Mouse (Mus musculus) intestine, embryonic 15.5 days (tissue): ENCODE data around the gene Mn1. TPM values are rescaled to one million over a fixed set of nuclear protein-coding genes. Genes with fewer than 3 reads are reported as not detected.

Source experiments
- ATAC-seq: fragments of 200-750 bp; cut with Nextera tagmentation; 2 replicates; pipeline ENCODE4 v1.8.0; 2017; ENCODE audit warnings: moderate TSS enrichment, moderate library complexity
- H3K27ac ChIP-seq: fragments of 300-500 bp; sonication (generic); 2 replicates; pipeline ENCODE4 v1.5.1; 2015; ENCODE audit warnings: mild to moderate bottlenecking, inconsistent platforms
- H3K27me3 ChIP-seq: fragments of 300-500 bp; sonication (generic); replicated peaks from 2 replicates; pipeline ENCODE4 v1.6.1; 2015; ENCODE audit warnings: inconsistent platforms
- H3K36me3 ChIP-seq: fragments of 300-500 bp; sonication (generic); 2 replicates; pipeline ENCODE4 v1.6.1; 2015; ENCODE audit warnings: inconsistent platforms
- H3K4me1 ChIP-seq: fragments of 300-500 bp; sonication (generic); replicated peaks from 2 replicates; pipeline ENCODE4 v1.6.1; 2015; ENCODE audit warnings: inconsistent platforms
- H3K4me2 ChIP-seq: fragments of 300-500 bp; sonication (generic); replicated peaks from 2 replicates; pipeline ENCODE4 v1.6.1; 2015; ENCODE audit warnings: mild to moderate bottlenecking, inconsistent platforms
- H3K4me3 ChIP-seq: fragments of 300-500 bp; sonication (generic); replicated peaks from 2 replicates; pipeline ENCODE4 v1.5.1; 2015; ENCODE audit warnings: inconsistent platforms
- H3K9ac ChIP-seq: fragments of 300-500 bp; sonication (generic); 2 replicates; pipeline ENCODE4 v1.6.1; 2015; ENCODE audit warnings: inconsistent platforms
- H3K9me3 ChIP-seq: fragments of 300-500 bp; sonication (generic); 2 replicates; pipeline ENCODE4 v1.6.1; 2016; ENCODE audit warnings: inconsistent platforms
- WGBS: fragments of 180-500 bp; shearing (Covaris S2); methylation state at CpG from one replicate; pipeline ENCODE4 v1.1.7; 2015; 5-methylcytosine and 5-hydroxymethylcytosine counted together
- polyA plus RNA-seq: library from polyadenylated mRNA; unstranded; fragments of >200 nt; fragmentation: Nextera tagmentation; extraction: Ambion mirVana; gene quantifications from 2 replicates; pipeline ENCODE4 v1.2.1, GENCODE M21; 2015

The Mn1 gene
- polyA plus RNA-seq, 1 experiment from 2014 or later = 8.7 TPM

DNA sequence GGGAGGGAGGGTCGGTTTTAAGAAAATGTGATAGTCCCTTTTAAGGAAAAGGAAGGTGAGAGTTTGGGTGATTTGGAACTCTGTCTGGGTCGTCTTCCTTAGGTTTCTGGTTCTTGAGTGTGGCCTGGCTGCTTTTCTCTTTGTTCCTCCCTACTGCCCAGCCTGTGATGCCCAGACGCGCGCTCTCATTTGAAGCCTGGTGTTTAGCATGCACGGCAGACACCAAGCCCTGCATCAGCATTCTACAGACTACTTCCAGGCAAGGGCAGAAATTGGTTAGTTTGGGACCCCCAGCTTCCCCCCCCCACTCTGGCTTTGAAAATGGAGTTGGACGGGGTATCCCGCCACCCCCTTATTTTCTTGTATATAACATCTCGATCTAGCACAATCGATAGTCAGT lies 5.8 kb downstream of the Mn1 start:
- Histone ChIP-seq H3K9ac (0 out of 2 replicates have a peak overlapping the region, but pooled peaks have one; percentile 15), H3K4me1 (peaks cover 62% of the 10 kb centered on the region), H3K27me3 (peaks cover 34% of the 10 kb centered on the region), H3K27ac (no peak overlapping the region), H3K36me3 (no peaks in the 10 kb centered on the region), H3K9me3 (no peaks in the 10 kb centered on the region), H3K4me3 (no peak overlapping the region), H3K4me2 (peak overlapping the region; percentile 42)
- ATAC-seq = no peak
- WGBS = 73% methylated on average over 10 of the region's 10 CpGs

GRCm38 (mm10) chr5:111423616-111424015 lies 6.5 kb downstream of the Mn1 start:
- Histone ChIP-seq H3K9ac (no peak overlapping the region), H3K27me3 (peaks cover 29% of the 10 kb centered on the region), H3K36me3 (no peaks in the 10 kb centered on the region), H3K4me1 (peaks cover 56% of the 10 kb centered on the region), H3K4me2 (peak overlapping the region; percentile 40), H3K9me3 (no peaks in the 10 kb centered on the region), H3K4me3 (no peak overlapping the region), H3K27ac (no peak overlapping the region)
- 69% methylated on average over 4 of the region's 4 CpGs for WGBS
- no peak for ATAC-seq

- Histone ChIP-seq H3K9ac (no peak overlapping the region), H3K27ac (no peak overlapping the region), H3K9me3 (no peaks in the 10 kb centered on the region), H3K4me3 (no peak overlapping the region), H3K4me1 (peaks cover 44% of the 10 kb centered on the region), H3K4me2 (no peak overlapping the region), H3K27me3 (peaks cover 7% of the 10 kb centered on the region; the same call in 1 of the 2 replicates), H3K36me3 (no peaks in the 10 kb centered on the region)
- WGBS = 69% methylated on average over 9 of the region's 9 CpGs
- no peak for ATAC-seq
Observed at GRCm38 (mm10) chr5:111425813-111426212, 8.7 kb downstream of the Mn1 start.

DNA sequence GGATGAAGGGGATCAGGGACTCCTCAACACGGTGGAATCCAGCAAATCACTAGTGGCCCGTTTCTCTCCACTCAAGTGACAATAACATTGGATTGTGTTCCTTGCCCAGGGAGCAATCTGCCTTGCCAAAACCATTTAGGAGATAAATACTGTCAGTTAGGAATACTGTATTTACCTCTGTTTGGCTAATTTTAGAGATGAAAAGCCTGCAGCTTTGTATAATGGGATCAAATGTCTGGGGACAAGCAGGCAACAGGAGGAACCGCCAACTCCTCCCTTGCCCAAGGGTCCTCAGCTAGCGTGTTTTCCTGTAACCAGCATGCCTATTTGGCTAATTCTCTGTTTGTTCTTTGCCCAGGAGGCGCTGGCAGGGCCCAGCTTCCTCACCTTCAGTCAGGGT lies 9.1 kb downstream of the Mn1 start:
- 0 out of 2 replicates have a peak, but pooled peaks cover 4% of the 10 kb centered on the region for H3K27me3 ChIP-seq
- no peak overlapping the region for H3K9ac ChIP-seq
- 68% methylated on average over 5 of the region's 5 CpGs for whole genome bisulfite sequencing

GRCm38 (mm10) chr5:111428882-111429281 lies 11.7 kb downstream of the Mn1 start:
- H3K4me1 ChIP-seq = peaks cover 42% of the 10 kb centered on the region
- H3K4me2 ChIP-seq = no peak overlapping the region
- no peaks in the 10 kb centered on the region for H3K36me3 ChIP-seq
- 77% methylated on average over 6 of the region's 6 CpGs for WGBS
- H3K9ac ChIP-seq = no peak overlapping the region
- no peaks in the 10 kb centered on the region for H3K27me3 ChIP-seq
- H3K4me3 ChIP-seq = no peak overlapping the region
- H3K27ac ChIP-seq = no peak overlapping the region
- H3K9me3 ChIP-seq = no peaks in the 10 kb centered on the region
- no peak for ATAC-seq

More for the DNA sequence above, 9.1 kb downstream of the Mn1 start:
- ATAC-seq = no peak
- Histone ChIP-seq H3K4me3 (no peak overlapping the region), H3K27ac (no peak overlapping the region), H3K4me2 (no peak overlapping the region), H3K36me3 (no peaks in the 10 kb centered on the region), H3K4me1 (peaks cover 44% of the 10 kb centered on the region), H3K9me3 (no peaks in the 10 kb centered on the region)

- Histone ChIP-seq H3K4me2 (no peak overlapping the region), H3K27ac (peak overlapping the region; percentile 17; the same call in 1 of the 2 replicates), H3K9ac (no peak overlapping the region), H3K4me1 (peaks cover 43% of the 10 kb centered on the region), H3K36me3 (no peaks in the 10 kb centered on the region), H3K9me3 (no peaks in the 10 kb centered on the region), H3K27me3 (no peaks in the 10 kb centered on the region), H3K4me3 (no peak overlapping the region)
- ATAC-seq = no peak
- 62% methylated on average over 7 of the region's 7 CpGs for WGBS
Observed at GRCm38 (mm10) chr5:111429726-111430125, 12.6 kb downstream of the Mn1 start.

DNA sequence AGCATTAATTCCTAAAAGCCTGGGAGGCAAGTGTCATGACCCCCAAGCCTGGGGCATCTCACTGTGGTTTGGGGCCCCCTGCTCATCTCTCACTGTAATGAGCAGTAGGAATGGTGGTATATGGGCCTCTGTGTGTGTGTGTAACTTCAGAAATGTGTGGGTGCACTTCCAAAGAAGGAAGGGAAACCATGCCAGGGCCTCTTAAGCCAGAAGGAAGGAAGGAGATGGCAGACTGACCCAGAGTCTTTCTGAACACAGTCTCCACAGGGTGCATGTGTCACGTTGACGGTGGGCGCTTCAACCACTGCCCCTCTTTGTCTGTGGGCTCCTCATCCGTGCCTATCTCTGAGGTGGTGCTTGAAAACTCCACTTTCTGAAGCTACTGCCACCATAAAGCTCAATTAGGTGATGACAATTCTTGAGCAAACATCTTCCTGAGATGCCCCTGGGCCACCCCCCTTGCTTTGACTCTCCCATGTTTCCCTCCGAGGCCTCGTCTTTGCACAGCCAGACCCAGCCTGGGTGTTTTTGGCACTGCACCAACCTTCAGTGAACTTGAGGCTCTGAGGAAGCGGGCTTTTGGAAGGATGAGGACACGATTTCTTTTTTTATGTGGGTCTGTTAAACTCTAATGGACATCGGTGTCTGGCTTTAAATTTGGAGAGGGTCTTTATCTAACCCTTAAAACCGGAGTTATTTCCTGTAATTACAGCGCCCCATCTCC lies 14.0 kb downstream of the Mn1 start:
- H3K4me3 ChIP-seq = no peak overlapping the region
- no peaks in the 10 kb centered on the region for H3K9me3 ChIP-seq
- no peak for ATAC-seq
- H3K9ac ChIP-seq = no peak overlapping the region
- no peak overlapping the region for H3K27ac ChIP-seq
- no peak overlapping the region for H3K4me2 ChIP-seq
- H3K4me1 ChIP-seq = peaks cover 45% of the 10 kb centered on the region
- 60% methylated on average over 11 of the region's 11 CpGs for WGBS
- no peaks in the 10 kb centered on the region for H3K36me3 ChIP-seq
- H3K27me3 ChIP-seq = no peaks in the 10 kb centered on the region

DNA sequence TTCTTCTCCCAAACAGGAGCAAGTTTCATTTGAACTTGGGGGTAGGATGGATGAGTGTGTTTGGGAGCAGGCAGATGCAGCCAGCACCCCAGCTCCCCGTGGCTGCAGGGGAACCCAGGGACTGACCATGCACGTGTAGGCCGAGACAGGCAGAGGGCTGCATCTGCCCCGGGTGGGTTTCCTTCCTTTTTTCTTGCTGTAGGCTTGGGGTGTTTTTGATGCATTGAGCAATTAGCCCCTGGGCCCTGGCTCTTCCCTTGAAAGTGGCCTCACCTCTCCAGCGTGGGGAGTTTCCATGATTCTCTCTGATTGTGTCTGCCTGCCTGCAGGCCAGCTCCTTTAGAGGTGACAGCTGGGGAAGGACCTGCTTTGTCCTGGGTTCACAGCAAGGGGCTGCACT lies 15.7 kb downstream of the Mn1 start:
- 59% methylated on average over 5 of the region's 5 CpGs for WGBS
- H3K9ac ChIP-seq = no peak overlapping the region
- H3K9me3 ChIP-seq = no peaks in the 10 kb centered on the region
- H3K27ac ChIP-seq = no peak overlapping the region
- H3K4me2 ChIP-seq = no peak overlapping the region
- H3K27me3 ChIP-seq = no peaks in the 10 kb centered on the region
- peaks cover 45% of the 10 kb centered on the region for H3K4me1 ChIP-seq
- H3K36me3 ChIP-seq = no peaks in the 10 kb centered on the region
- H3K4me3 ChIP-seq = no peak overlapping the region
- no peak for ATAC-seq

GRCm38 (mm10) chr5:111434342-111434842 lies 17.2 kb downstream of the Mn1 start:
- Histone ChIP-seq H3K4me3 (no peak overlapping the region), H3K9me3 (no peaks in the 10 kb centered on the region), H3K9ac (no peak overlapping the region), H3K4me1 (peaks cover 45% of the 10 kb centered on the region), H3K27ac (0 out of 2 replicates have a peak overlapping the region, but pooled peaks have one; percentile 17), H3K36me3 (no peaks in the 10 kb centered on the region), H3K27me3 (no peaks in the 10 kb centered on the region), H3K4me2 (peak overlapping the region; percentile 28)
- 20% methylated on average over 16 of the region's 16 CpGs for whole genome bisulfite sequencing
- ATAC-seq = peak; percentile 74

- Histone ChIP-seq H3K4me1 (peaks cover 31% of the 10 kb centered on the region), H3K4me3 (no peak overlapping the region), H3K36me3 (no peaks in the 10 kb centered on the region), H3K27me3 (no peaks in the 10 kb centered on the region), H3K4me2 (no peak overlapping the region), H3K27ac (no peak overlapping the region), H3K9me3 (no peaks in the 10 kb centered on the region), H3K9ac (no peak overlapping the region)
- 78% methylated on average over 7 of the region's 7 CpGs for WGBS
- no peak for ATAC-seq
Observed at GRCm38 (mm10) chr5:111436260-111436659, 19.1 kb downstream of the Mn1 start.

DNA sequence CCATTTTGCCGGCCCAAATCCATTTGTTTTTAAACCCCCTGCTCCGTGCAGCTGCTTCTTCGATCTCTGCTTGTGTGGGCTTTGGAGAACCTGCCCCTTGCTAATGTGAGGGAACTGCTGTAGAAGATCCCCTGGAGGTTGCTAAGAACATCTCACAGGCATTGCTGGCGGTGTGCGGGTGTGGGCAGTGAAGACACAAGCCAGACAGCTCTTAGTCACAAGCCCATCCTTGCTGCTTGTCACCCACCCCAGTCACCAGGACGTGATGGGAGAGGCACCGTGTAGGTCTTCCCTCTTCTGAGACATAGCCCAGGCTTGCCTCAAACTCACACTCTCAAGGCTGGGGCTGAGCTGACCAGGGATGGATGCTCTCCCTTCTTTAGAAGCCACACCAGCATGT lies 20.0 kb downstream of the Mn1 start:
- 65% methylated on average over 7 of the region's 7 CpGs for WGBS
- no peaks in the 10 kb centered on the region for H3K36me3 ChIP-seq
- H3K4me1 ChIP-seq = peaks cover 27% of the 10 kb centered on the region
- H3K27ac ChIP-seq = no peak overlapping the region
- H3K9ac ChIP-seq = no peak overlapping the region
- no peaks in the 10 kb centered on the region for H3K9me3 ChIP-seq
- no peaks in the 10 kb centered on the region for H3K27me3 ChIP-seq
- ATAC-seq = no peak
- no peak overlapping the region for H3K4me3 ChIP-seq
- no peak overlapping the region for H3K4me2 ChIP-seq

DNA sequence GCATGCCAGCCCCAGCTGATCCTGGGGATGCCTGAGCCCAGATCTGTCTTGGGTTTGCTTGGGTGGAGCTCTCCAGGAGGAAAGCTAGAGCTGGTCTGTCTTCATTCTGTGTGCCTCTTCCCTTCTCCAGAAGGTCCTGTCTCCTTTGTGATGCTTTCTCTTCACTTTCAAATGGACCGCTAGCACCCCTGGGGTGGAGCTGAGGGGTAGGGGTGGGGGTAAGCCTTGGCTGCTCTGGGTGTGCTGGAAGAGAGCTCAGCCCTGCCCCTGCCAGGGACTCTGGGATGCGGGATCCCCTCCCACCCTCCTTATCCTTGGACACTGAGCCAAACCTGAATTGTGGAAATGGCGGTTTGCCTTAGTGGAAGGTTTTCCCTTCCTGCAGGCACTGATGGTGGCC lies 21.2 kb downstream of the Mn1 start:
- Histone ChIP-seq H3K4me3 (no peak overlapping the region), H3K27ac (no peak overlapping the region), H3K4me2 (no peak overlapping the region), H3K9ac (no peak overlapping the region), H3K4me1 (peaks cover 22% of the 10 kb centered on the region), H3K36me3 (no peaks in the 10 kb centered on the region), H3K9me3 (no peaks in the 10 kb centered on the region), H3K27me3 (no peaks in the 10 kb centered on the region)
- 85% methylated on average over 3 of the region's 3 CpGs for WGBS
- ATAC-seq = no peak

GRCm38 (mm10) chr5:111438821-111439220 lies 21.7 kb downstream of the Mn1 start:
- H3K4me3 ChIP-seq = no peak overlapping the region
- peaks cover 18% of the 10 kb centered on the region for H3K4me1 ChIP-seq
- no peak overlapping the region for H3K9ac ChIP-seq
- H3K9me3 ChIP-seq = no peaks in the 10 kb centered on the region
- 88% methylated on average over 8 of the region's 8 CpGs for WGBS
- H3K36me3 ChIP-seq = no peaks in the 10 kb centered on the region
- H3K27ac ChIP-seq = no peak overlapping the region
- H3K4me2 ChIP-seq = no peak overlapping the region
- no peaks in the 10 kb centered on the region for H3K27me3 ChIP-seq
- no peak for ATAC-seq
